Mouse (Mus musculus): Measurements from ENCODE around the gene Cyp4v3. TPM values are rescaled to one million over a fixed set of nuclear protein-coding genes. Genes with fewer than 3 reads are reported as not detected.

Cyp4v3 gene
- total RNA-seq (2012; rRNA removed): not detected in 2 replicates
- polyA plus RNA-seq (2012; ENCODE audit: insufficient read depth in 1 of 2, insufficient read length in 2 of 2, low read depth in 1 of 2, low replicate concordance in 2 of 2, missing spikeins in 1 of 2): not detected

DNA sequence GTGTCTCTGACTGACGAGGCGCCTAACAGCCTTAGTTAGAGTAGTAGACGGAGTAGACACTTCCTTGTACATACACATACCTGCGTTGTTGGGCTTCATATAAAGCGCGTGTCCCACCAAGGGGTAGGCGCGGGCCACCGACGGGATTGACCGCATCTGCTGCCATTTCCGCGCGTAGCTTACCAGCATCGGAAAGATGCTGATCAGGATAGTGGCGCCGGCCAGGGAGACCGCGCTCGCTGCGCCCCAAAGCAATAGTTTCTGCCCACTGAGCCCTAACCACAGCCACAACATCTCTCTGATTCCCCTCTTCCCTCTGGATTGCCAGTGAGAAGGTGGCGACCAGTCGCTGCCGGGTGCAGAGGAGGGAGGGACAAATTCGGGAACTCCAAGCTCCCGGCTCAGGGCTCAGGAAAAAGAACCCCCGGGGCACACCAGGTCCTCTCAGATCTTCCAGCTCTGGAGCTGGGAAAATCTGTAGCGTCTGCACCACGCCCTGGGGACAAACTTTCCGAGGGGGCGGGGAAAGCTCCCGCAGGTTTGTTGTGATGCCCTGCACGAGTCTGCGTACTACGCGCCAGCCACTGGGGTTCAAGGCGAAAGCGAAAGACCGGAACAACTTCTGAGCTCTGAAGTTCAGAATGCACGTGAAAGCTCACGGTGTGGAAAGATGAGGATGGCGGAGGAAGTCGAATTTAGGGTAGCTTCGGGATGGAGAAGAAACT lies at the start of gene Cyp4v3:
TSS of gene Cyp4v3 (minus strand) at position 532 of the 725 bp plus-strand sequence.
- H3K27ac ChIP-seq (ENCODE audit: control insufficient read depth, low read depth, low read length): no peak within 1 kb of the TSS
- no peak within 1 kb of the TSS for H3K9ac ChIP-seq (ENCODE audit: control insufficient read depth, low read depth, low read length, poor library complexity, severe bottlenecking)
- H3K36me3 ChIP-seq (ENCODE audit: control insufficient read depth in 1 of 2, insufficient read depth in 2 of 2, low read length in 2 of 2): no peaks in the 10 kb centered on the region
- no peaks in the 10 kb centered on the region for H3K27me3 ChIP-seq (ENCODE audit: control insufficient read depth in 1 of 2, insufficient read depth in 2 of 2, low read length in 2 of 2)
- no peaks in the 10 kb centered on the region for H3K4me1 ChIP-seq (ENCODE audit: control insufficient read depth in 1 of 2, insufficient read depth in 2 of 2, low read length in 2 of 2)
- H3K9me3 ChIP-seq (replicated peaks; ENCODE audit: insufficient read depth, low read length): no peaks in the 10 kb centered on the region
- DNase-seq (ENCODE audit: low read depth, low spot score): no peak
- H3K79me2 ChIP-seq (ENCODE audit: control insufficient read depth, insufficient read depth, low read length, poor library complexity): no peaks in the 10 kb centered on the region
- no peak within 1 kb of the TSS for H3K4me3 ChIP-seq (ENCODE audit: control insufficient read depth in 1 of 2, insufficient read depth in 1 of 2, low read depth in 2 of 2, low read length in 2 of 2)
- TF ChIP-seq USF1 (IDR thresholded peaks at IDR 0.05; ENCODE audit: low read depth, low read length): no peak
- TF ChIP-seq USF2 (IDR thresholded peaks at IDR 0.05; ENCODE audit: borderline replicate concordance in 1 of 2, insufficient read depth in 1 of 2, low read depth in 1 of 2, low read length in 2 of 2): no peak
- no peak for TF ChIP-seq ZNF384 (IDR thresholded peaks at IDR 0.05; ENCODE audit: low read depth, low read length)
- TF ChIP-seq HCFC1 (IDR thresholded peaks at IDR 0.05; ENCODE audit: low read depth, low read length): no peak
- TF ChIP-seq RCOR1 (IDR thresholded peaks at IDR 0.05; ENCODE audit: low read depth, low read length): no peak
- TF ChIP-seq ELF1 (IDR thresholded peaks at IDR 0.05; ENCODE audit: low read depth, low read length): no peak
- no peak for TF ChIP-seq POLR2AphosphoS2 (IDR thresholded peaks at IDR 0.05; ENCODE audit: low read length)
- TF ChIP-seq RAD21 (IDR thresholded peaks at IDR 0.05; ENCODE audit: low read depth, low read length): no peak
- TF ChIP-seq GABPA (IDR thresholded peaks at IDR 0.05; ENCODE audit: low read depth, low read length): no peak
- TF ChIP-seq UBTF (IDR thresholded peaks at IDR 0.05; ENCODE audit: borderline replicate concordance, insufficient read depth, low read depth, low read length): no peak

DNA sequence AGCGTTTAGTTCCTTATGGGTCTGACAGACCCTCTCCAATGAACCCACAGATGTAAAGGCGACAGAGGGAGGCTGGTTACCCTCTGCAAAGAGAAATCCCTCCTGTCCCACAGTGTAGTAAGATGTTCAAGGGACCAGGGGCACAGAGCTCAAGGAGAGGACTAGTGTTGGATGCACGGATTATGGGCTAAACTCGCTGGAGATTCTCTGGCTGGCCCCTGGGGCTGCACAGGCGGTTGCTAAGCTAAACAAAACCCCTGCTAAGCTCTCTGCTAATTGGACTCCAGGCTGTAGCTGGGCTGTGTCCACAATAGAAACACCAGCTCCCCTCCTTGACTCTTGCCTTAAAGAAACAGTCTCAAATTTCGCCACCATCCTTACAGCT lies 48.9 kb upstream of the Cyp4v3 start, which contains the start of gene Fam149a:
TSS of gene Fam149a (minus strand) at position 329 of the 385 bp plus-strand sequence.
- DNase-seq (ENCODE audit: low read depth, low spot score): no peak
- H3K36me3 ChIP-seq (ENCODE audit: control insufficient read depth in 1 of 2, insufficient read depth in 2 of 2, low read length in 2 of 2): no peaks in the 10 kb centered on the region
- no peak within 1 kb of the TSS for H3K4me3 ChIP-seq (ENCODE audit: control insufficient read depth in 1 of 2, insufficient read depth in 1 of 2, low read depth in 2 of 2, low read length in 2 of 2)
- TF ChIP-seq KAT2A (conservative IDR thresholded peaks at IDR 0.05; ENCODE audit: low read depth, low read length): no peak
- TF ChIP-seq MEF2A (IDR thresholded peaks at IDR 0.05; ENCODE audit: extremely low read depth, insufficient replicate concordance, low read depth, low read length, poor library complexity, severe bottlenecking): no peak
- TF ChIP-seq JUND (IDR thresholded peaks at IDR 0.05; ENCODE audit: low read depth, low read length): no peak
- TF ChIP-seq SIN3A (IDR thresholded peaks at IDR 0.05; ENCODE audit: low read length): no peak
- TF ChIP-seq MAX (IDR thresholded peaks at IDR 0.05; ENCODE audit: low read length): no peak
- TF ChIP-seq ELF1 (IDR thresholded peaks at IDR 0.05; ENCODE audit: low read depth, low read length): no peak
- TF ChIP-seq MAFK (IDR thresholded peaks at IDR 0.05; ENCODE audit: borderline replicate concordance, low read depth, low read length): no peak
- no peak for TF ChIP-seq USF2 (IDR thresholded peaks at IDR 0.05; ENCODE audit: borderline replicate concordance in 1 of 2, insufficient read depth in 1 of 2, low read depth in 1 of 2, low read length in 2 of 2)
- no peak within 1 kb of the TSS for H3K27ac ChIP-seq (ENCODE audit: control insufficient read depth, low read depth, low read length)
- no peaks in the 10 kb centered on the region for H3K27me3 ChIP-seq (ENCODE audit: control insufficient read depth in 1 of 2, insufficient read depth in 2 of 2, low read length in 2 of 2)
- no peaks in the 10 kb centered on the region for H3K4me1 ChIP-seq (ENCODE audit: control insufficient read depth in 1 of 2, insufficient read depth in 2 of 2, low read length in 2 of 2)
- H3K79me2 ChIP-seq (ENCODE audit: control insufficient read depth, insufficient read depth, low read length, poor library complexity): no peaks in the 10 kb centered on the region
- H3K9me3 ChIP-seq (replicated peaks; ENCODE audit: insufficient read depth, low read length): no peaks in the 10 kb centered on the region
- H3K9ac ChIP-seq (ENCODE audit: control insufficient read depth, low read depth, low read length, poor library complexity, severe bottlenecking): no peak within 1 kb of the TSS

Data from MEL (cell line).